Mouse (Mus musculus) stomach, embryonic 16.5 days (tissue): ENCODE measurements around the gene Opn1mw. TPM values are rescaled to one million over a fixed set of nuclear protein-coding genes. Genes with fewer than 3 reads are reported as not detected.

Experiments
- ATAC-seq: fragments of 200-750 bp; cut with Nextera tagmentation; 2 replicates; pipeline ENCODE4 v1.8.0; 2017; ENCODE audit warnings: moderate number of reproducible peaks, moderate TSS enrichment; ENCODE audit not compliant: insufficient read depth, low FRiP score
- H3K27ac ChIP-seq: fragments of 300-500 bp; sonication (generic); 2 replicates; pipeline ENCODE4 v1.5.1; 2014; ENCODE audit warnings: low read length
- H3K27me3 ChIP-seq: fragments of 300-500 bp; sonication (generic); 2 replicates; pipeline ENCODE4 v1.6.1; 2014; ENCODE audit warnings: low read length, control low read depth, mixed read lengths; ENCODE audit not compliant: control insufficient read depth, insufficient read depth
- H3K36me3 ChIP-seq: fragments of 300-500 bp; sonication (generic); 2 replicates; pipeline ENCODE4 v1.6.1; 2014; ENCODE audit warnings: low read length; ENCODE audit not compliant: control insufficient read depth, insufficient read depth
- H3K4me1 ChIP-seq: fragments of 300-500 bp; sonication (generic); 2 replicates; pipeline ENCODE4 v1.6.1; 2014; ENCODE audit warnings: low read length, control low read depth, mixed read lengths; ENCODE audit not compliant: control insufficient read depth, insufficient read depth
- H3K4me2 ChIP-seq: fragments of 300-500 bp; sonication (generic); 2 replicates; pipeline ENCODE4 v1.6.1; 2014; ENCODE audit warnings: low read depth, low read length, mixed read lengths
- H3K4me3 ChIP-seq: fragments of 300-500 bp; sonication (generic); replicated peaks from 2 replicates; pipeline ENCODE4 v1.5.1; 2014; ENCODE audit warnings: mild to moderate bottlenecking, low read length
- H3K9ac ChIP-seq: fragments of 300-500 bp; sonication (generic); 2 replicates; pipeline ENCODE4 v1.6.1; 2014; ENCODE audit warnings: low read length
- H3K9me3 ChIP-seq: fragments of 300-500 bp; sonication (generic); replicated peaks from 2 replicates; pipeline ENCODE4 v1.6.1; 2016; ENCODE audit warnings: low read length, control low read depth; ENCODE audit not compliant: control insufficient read depth
- WGBS: fragments of 180-500 bp; shearing (Covaris S2); extraction: QIAGEN DNeasy Blood & Tissue Kit; methylation state at CpG from one replicate; pipeline ENCODE4 v1.1.7; 2014; 5-methylcytosine and 5-hydroxymethylcytosine counted together
- polyA plus RNA-seq: library from polyadenylated mRNA; unstranded; fragments of >200 nt; fragmentation: Nextera tagmentation; extraction: Ambion mirVana; gene quantifications from 2 replicates; pipeline ENCODE4 v1.2.1, GENCODE M21; 2015

Opn1mw gene
- polyA plus RNA-seq = not detected in 2 replicates

GRCm38 (mm10) chrX:74127164-74127563 is at the start of gene Opn1mw:
Gene Opn1mw, plus strand, starts transcription at chrX:74127464.
- H3K9ac ChIP-seq = no peak within 1 kb of the TSS
- no peak for ATAC-seq
- H3K27me3 ChIP-seq = peaks cover 13% of the 10 kb centered on the region; the same call in 1 of the 2 replicates
- H3K36me3 ChIP-seq = no peaks in the 10 kb centered on the region
- H3K4me3 ChIP-seq = no peak within 1 kb of the TSS
- no peaks in the 10 kb centered on the region for H3K9me3 ChIP-seq
- H3K4me2 ChIP-seq = no peak within 1 kb of the TSS
- no peak within 1 kb of the TSS for H3K27ac ChIP-seq
- no peaks in the 10 kb centered on the region for H3K4me1 ChIP-seq

DNA sequence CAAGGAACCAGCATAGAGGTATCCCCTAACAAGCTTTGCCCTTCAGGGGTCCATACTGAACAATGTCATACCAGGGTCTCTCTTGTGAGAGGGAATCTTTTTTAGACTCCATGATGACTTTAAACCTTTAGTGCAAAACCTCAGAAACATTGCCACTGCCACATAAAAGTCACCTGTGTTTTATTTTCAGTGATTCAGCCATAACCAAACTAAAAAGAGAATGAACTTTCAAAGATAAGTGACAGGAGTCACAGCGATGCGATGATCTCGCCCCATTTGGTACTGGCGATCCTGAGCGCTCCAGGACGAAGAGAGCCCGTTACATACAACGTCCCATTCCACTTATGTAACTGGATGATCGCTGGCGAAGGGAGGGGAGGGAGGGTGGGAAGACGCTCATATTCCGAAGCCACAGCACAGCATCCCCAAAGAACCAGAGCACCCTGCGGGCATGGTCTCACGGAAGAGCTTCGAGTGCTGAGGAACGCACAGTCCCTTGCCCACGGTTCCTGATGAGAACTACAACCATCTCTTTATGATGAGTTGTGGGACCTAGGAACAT is 42.9 kb upstream of the Opn1mw start:
- Histone ChIP-seq H3K4me2 (peak overlapping the region; percentile 64), H3K27ac (peak overlapping the region; percentile 94; the same call in 1 of the 2 replicates), H3K9me3 (no peaks in the 10 kb centered on the region), H3K27me3 (no peaks in the 10 kb centered on the region), H3K4me1 (no peaks in the 10 kb centered on the region), H3K4me3 (peak overlapping the region; percentile 63), H3K9ac (peak overlapping the region; percentile 83), H3K36me3 (no peaks in the 10 kb centered on the region)
- WGBS = 17% methylated on average over 17 of the region's 17 CpGs
- no peak for ATAC-seq

- peak; percentile 68 for ATAC-seq
- H3K9me3 ChIP-seq = no peaks in the 10 kb centered on the region
- H3K4me1 ChIP-seq = no peaks in the 10 kb centered on the region
- WGBS = 19% methylated on average over 31 of the region's 56 CpGs
- no peaks in the 10 kb centered on the region for H3K36me3 ChIP-seq
- peak overlapping the region; percentile 64 for H3K4me2 ChIP-seq
- peak overlapping the region; percentile 94 for H3K27ac ChIP-seq
- peak overlapping the region; percentile 83 for H3K9ac ChIP-seq
- peak overlapping the region; percentile 63 for H3K4me3 ChIP-seq
- no peaks in the 10 kb centered on the region for H3K27me3 ChIP-seq
These were observed 42.2 kb upstream of the Opn1mw start for GRCm38 (mm10) chrX:74084946-74085498.

DNA sequence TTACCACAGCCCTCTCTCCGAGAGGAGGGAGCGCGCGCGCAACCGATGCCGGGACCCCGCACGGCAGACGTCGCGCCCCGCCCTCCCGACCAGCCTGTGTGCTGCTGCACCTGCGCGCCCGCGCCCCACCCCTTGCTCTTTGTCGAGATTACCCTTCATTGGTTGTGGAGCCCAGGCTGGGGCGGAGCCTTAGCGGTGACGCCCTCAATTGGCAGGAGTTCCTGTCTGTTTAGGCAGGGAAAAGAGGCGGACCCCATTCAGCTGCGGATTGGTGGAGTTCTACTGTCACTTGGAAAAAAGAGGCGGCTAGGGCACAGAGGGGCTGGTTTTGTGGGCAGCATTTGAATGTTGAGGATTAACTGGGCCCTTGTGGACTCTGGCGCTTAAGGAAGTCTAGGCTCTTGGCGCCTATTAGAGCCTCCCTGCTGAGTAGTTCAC is 41.6 kb upstream of the Opn1mw start:
- peak overlapping the region; percentile 83; the same call in 1 of the 2 replicates for H3K9ac ChIP-seq
- peak overlapping the region; percentile 44 for H3K4me2 ChIP-seq
- no peaks in the 10 kb centered on the region for H3K36me3 ChIP-seq
- no peaks in the 10 kb centered on the region for H3K4me1 ChIP-seq
- H3K27me3 ChIP-seq = no peaks in the 10 kb centered on the region
- peak; percentile 99 for ATAC-seq
- H3K4me3 ChIP-seq = peak overlapping the region; percentile 63
- 14% methylated on average over 18 of the region's 27 CpGs for WGBS
- H3K9me3 ChIP-seq = no peaks in the 10 kb centered on the region
- peak overlapping the region; percentile 94 for H3K27ac ChIP-seq

DNA sequence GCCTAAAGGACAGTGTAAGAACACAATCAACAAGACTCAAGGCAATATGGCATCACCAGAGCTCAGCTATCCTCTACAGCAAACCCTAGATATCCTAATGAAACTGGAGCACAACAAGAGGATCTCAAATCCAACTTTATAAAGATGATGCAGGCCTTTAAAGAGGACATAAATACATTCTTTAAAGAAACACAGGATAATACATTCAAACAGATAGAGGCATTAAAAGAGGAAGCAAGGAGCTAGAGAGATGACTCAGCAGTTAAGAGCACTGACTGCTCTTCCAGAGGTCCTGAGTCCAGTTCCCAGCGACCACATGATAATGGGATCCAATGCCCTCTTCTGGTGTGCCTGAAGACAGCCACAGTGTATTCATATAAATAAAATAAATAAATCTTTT is 32.1 kb upstream of the Opn1mw start:
- Histone ChIP-seq H3K27me3 (no peaks in the 10 kb centered on the region; the same call in 1 of the 2 replicates), H3K4me1 (no peaks in the 10 kb centered on the region), H3K9me3 (no peaks in the 10 kb centered on the region), H3K27ac (no peak overlapping the region), H3K36me3 (no peaks in the 10 kb centered on the region), H3K4me3 (no peak overlapping the region), H3K9ac (no peak overlapping the region), H3K4me2 (no peak overlapping the region)
- WGBS = 48% methylated on average over 1 of the region's 1 CpGs
- ATAC-seq = no peak

DNA sequence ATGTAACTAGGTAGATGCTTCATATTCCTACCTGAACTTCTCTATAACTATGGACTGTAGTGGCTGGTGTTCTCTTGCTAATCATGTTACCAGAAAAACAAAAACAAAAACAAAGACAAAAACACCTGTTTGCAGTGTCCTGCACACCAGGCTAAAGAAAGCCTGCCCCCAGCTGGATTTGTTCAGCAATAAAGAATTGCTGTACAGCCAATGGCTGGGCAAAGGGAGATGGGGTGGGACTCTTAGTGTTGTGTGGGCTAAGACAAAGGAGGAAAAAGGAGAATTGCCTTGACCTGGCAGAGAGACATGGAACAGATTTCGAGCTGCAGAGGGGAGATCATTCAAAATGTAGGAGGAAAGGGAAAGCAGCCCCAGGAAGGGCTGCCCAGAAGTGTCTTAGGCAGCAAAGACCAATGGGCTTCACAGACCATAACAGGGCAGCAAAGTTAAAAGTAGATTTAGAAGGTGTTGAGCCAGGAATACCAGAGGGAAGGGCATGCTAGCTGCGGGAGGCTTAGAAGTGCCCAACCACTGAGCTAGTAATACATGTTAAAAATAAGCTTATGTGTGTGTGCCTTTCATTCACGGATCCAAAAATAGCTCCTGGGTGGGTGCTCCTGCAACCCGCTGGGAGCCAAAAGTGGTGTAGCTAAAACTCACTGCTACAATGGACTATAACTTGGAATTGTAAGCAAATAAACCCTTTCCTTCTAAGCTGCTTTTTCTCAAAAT is 23.6 kb upstream of the Opn1mw start:
- WGBS = 58% methylated on average over 4 of the region's 4 CpGs
- no peaks in the 10 kb centered on the region for H3K36me3 ChIP-seq
- H3K9ac ChIP-seq = no peak overlapping the region
- no peaks in the 10 kb centered on the region for H3K4me1 ChIP-seq
- H3K9me3 ChIP-seq = no peaks in the 10 kb centered on the region
- no peaks in the 10 kb centered on the region; the same call in 1 of the 2 replicates for H3K27me3 ChIP-seq
- no peak overlapping the region for H3K4me2 ChIP-seq
- H3K4me3 ChIP-seq = no peak overlapping the region
- H3K27ac ChIP-seq = no peak overlapping the region
- no peak for ATAC-seq

DNA sequence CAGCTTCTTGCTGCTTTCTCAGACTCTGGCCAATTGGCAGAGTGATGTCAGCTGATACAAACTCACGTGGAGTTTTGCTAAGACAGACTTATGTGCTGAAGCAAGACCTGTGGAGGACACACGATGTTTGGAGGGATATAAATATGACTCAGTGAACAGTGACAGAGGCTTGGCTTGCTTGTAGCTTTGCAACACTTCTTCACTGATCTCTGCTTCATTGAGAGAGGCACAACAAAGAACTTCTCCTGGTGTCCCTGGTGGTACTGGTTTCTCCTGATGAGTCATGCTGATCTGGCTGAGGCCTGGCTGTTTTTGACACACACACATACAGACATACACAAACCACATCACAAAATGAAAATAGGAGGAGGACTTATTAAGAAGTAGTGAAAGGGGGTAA is 21.3 kb upstream of the Opn1mw start:
- H3K4me3 ChIP-seq = no peak overlapping the region
- no peaks in the 10 kb centered on the region for H3K4me1 ChIP-seq

DNA sequence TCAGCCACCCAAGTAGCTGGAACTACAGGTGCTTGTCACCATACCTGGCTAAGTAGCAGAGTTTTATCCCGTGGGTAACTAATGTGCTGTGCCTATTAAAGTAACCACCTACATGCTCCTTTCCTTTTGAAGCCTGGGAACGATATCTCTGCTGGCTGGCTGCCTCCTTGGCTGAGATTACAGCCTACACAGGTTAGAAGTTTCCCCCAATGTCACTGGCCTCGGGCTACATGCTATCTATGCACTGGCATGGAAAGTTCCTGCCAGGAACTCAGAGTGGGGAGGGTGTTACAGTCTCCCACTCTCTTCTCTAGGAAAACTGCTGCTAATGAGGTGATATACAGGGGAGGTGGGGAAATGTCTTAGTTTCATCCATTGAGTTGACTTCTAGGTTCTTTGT is 18.5 kb upstream of the Opn1mw start:
- Histone ChIP-seq H3K9me3 (no peaks in the 10 kb centered on the region), H3K4me2 (no peak overlapping the region), H3K27me3 (no peaks in the 10 kb centered on the region; the same call in 1 of the 2 replicates), H3K4me3 (no peak overlapping the region), H3K36me3 (no peaks in the 10 kb centered on the region), H3K4me1 (no peaks in the 10 kb centered on the region), H3K9ac (no peak overlapping the region), H3K27ac (no peak overlapping the region)
- 44% methylated on average over 3 of the region's 3 CpGs for WGBS
- ATAC-seq = no peak

More for the DNA sequence above, 21.3 kb upstream of the Opn1mw start:
- H3K9me3 ChIP-seq = no peaks in the 10 kb centered on the region
- H3K36me3 ChIP-seq = no peaks in the 10 kb centered on the region
- ATAC-seq = no peak
- H3K27ac ChIP-seq = no peak overlapping the region
- H3K9ac ChIP-seq = no peak overlapping the region
- no peaks in the 10 kb centered on the region; the same call in 1 of the 2 replicates for H3K27me3 ChIP-seq
- no peak overlapping the region for H3K4me2 ChIP-seq
- 52% methylated on average over 2 of the region's 2 CpGs for whole genome bisulfite sequencing

DNA sequence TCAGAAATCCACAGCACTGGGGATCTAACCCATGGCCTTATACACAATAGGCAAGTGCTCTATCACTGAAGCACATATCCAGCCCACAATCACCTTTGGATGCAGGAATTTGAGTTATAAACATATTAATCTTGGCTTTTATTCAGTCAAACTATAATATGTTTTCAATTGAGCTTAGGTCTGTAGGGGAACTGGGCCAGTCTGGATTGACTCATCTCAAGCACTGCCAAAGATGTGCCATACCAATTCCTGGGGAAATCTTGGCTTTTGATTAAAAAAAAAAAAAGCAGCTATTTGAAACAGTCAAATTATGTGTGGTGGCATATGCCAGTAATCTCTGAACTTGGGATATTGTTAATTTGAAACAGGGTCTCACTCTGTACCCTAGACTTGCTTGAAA is 13.2 kb upstream of the Opn1mw start:
- Histone ChIP-seq H3K9me3 (no peaks in the 10 kb centered on the region), H3K4me2 (no peak overlapping the region), H3K9ac (no peak overlapping the region), H3K4me1 (no peaks in the 10 kb centered on the region), H3K27me3 (no peaks in the 10 kb centered on the region; the same call in 1 of the 2 replicates), H3K4me3 (no peak overlapping the region), H3K27ac (no peak overlapping the region), H3K36me3 (no peaks in the 10 kb centered on the region)
- ATAC-seq = no peak
